Mouse (Mus musculus) CH12.LX (cell line): Measurements from ENCODE around the gene Scaf11.

Experiments used
- MAFK ChIP-seq: IDR thresholded peaks from 2 replicates; pipeline ENCODE4 v1.6.1; 2011; ENCODE audit warnings: low read length, improper control_type of control experiment; ENCODE audit not compliant: insufficient replicate concordance
- MAZ ChIP-seq: IDR thresholded peaks from 2 replicates; pipeline ENCODE4 v1.6.1; 2012; ENCODE audit warnings: low read depth, mild to moderate bottlenecking, inconsistent platforms, low read length, improper control_type of control experiment, moderate library complexity
- MXI1 ChIP-seq: IDR thresholded peaks from 2 replicates; pipeline ENCODE4 v1.6.1; 2011; ENCODE audit warnings: mild to moderate bottlenecking, low read depth, low read length, improper control_type of control experiment

GRCm38 (mm10) chr15:96488941-96489786 lies 28.5 kb upstream of the Scaf11 start:
- TF ChIP-seq MAFK (no peak), MAZ (no peak), MXI1 (no peak)
